Mouse (Mus musculus) adrenal gland, postnatal 10 days (tissue): ENCODE results near the gene BC037034. TPM values are rescaled to one million over a fixed set of nuclear protein-coding genes. Genes with fewer than 3 reads are reported as not detected.

Source experiments
- DNase-seq: peaks from one replicate; pipeline ENCODE4 v3.0.0; 2021; ENCODE audit warnings: mixed read lengths
- long read RNA-seq, 2 experiments: library from polyadenylated mRNA; stranded (forward); transcript quantifications; one replicate each; pipeline ENCODE4 v2.0.0; 2021
- total RNA-seq, 2 experiments: library from RNA; stranded (reverse); gene quantifications; 2 replicates each; pipeline ENCODE4 v1.2.3; 2021

The BC037034 gene
- total RNA-seq: 10 to 100 TPM; 17.1 to 20.6 TPM
- long read RNA-seq, experiment 1, partial matches to known transcripts: 2 of 14 reads
- long read RNA-seq, experiment 1, other reads (novel, unspliced or antisense): 9 of 14 reads
- long read RNA-seq, experiment 2, partial matches to known transcripts: 2 of 11 reads
- long read RNA-seq, experiment 2, other reads (novel, unspliced or antisense): 6 of 11 reads

DNA sequence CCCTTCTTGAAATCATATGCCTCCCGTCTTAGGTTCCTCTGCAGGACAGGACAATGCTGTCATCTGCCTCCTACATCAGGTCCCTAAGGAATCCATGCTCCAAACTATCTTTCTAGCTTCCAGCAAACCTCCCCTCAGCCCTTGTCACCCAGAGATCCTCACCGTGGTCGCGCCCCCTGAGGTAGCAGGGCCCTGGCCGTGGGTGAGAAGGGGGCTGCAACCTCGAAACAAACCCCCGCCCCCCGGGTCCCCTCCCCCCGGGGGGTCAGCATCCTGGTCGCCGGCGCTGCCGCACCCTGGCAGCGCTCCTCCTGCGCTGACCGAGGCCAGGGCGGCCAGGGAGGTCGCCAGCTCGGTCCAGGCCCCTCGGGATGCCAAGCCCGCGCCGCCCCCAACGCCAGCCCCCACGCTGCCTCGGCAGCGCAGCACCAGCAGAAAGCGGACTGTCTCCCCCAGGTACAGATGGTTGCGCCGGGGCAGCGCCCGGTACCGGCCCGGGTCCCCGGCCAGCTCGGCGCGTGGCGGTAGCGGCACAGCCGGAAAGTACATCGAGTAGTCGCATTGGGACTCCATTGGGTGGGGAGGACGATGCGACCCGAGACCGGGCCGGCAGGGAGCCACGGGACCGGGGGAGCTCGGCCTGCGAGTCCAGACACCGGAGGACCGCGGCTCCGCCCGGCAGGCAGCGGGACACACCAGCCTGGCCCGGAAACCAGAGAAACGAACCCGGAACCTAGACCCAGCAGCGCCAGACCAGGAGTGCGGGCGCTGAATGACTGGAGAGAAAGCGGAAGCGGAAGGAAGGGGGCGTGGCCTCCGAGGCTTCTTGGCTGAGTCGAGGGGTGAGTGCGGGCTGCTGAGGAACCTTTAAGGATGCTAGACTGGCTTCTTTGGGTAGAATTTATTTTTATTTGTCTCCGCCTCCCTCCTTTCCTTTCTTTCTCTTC, at the start of gene BC037034:
Gene BC037034 (minus strand): TSS at position 774 of the 947 bp plus-strand sequence.
- peak; percentile 95 for DNase-seq

- no peak for DNase-seq
Measured at GRCm38 (mm10) chr5:138312795-138313194, 49.0 kb upstream of the BC037034 start.

GRCm38 (mm10) chr5:138299613-138300012, 35.8 kb upstream of the BC037034 start:
- DNase-seq: no peak

GRCm38 (mm10) chr5:138294158-138294557, 30.3 kb upstream of the BC037034 start:
- no peak for DNase-seq

GRCm38 (mm10) chr5:138291638-138292037, 27.8 kb upstream of the BC037034 start:
- DNase-seq: no peak

GRCm38 (mm10) chr5:138287861-138288260, 24.0 kb upstream of the BC037034 start:
- DNase-seq: no peak

DNA sequence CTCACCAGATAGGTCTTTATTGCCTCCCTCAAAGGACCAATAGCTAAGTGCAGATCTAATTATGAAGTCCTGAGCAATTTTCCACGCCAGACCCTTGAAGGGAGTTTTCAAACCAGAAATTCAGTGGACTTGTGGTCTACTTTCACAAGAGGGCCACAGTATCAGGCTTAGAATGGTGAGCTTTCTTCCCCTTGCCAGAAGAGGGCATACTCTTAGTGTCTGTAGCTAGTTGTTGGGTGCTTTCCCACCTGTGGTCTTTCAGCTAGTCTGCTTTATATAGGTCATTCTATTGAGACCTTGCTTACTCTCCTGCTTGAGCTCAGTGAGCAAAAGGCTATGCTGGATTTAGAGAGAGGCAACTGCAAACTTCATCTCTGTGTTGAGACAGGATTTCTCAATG, 19.7 kb upstream of the BC037034 start:
- DNase-seq: no peak

- DNase-seq: no peak
Measured at GRCm38 (mm10) chr5:138281798-138282197, 18.0 kb upstream of the BC037034 start.

DNA sequence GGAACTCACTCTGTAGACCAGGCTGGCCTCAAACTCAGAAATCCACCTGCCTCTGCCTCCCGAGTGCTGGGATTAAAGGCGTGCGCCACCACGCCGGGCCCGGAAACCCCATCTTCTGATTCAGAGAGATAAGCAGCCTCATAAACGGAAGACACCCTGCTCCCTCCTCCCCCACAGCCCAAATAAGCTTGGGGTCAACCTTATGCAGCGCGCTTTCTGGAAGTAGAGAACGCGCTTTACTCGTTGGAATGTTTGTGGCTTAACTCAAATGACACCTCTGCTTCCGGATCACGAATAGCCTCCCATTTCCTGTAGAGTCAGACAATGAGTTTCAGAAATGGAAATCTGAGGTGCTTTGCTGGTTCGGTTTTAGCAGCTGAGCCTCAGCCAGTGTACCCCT, 17.0 kb upstream of the BC037034 start:
- no peak for DNase-seq

GRCm38 (mm10) chr5:138280425-138280768, 16.6 kb upstream of the BC037034 start:
- no peak for DNase-seq

DNA sequence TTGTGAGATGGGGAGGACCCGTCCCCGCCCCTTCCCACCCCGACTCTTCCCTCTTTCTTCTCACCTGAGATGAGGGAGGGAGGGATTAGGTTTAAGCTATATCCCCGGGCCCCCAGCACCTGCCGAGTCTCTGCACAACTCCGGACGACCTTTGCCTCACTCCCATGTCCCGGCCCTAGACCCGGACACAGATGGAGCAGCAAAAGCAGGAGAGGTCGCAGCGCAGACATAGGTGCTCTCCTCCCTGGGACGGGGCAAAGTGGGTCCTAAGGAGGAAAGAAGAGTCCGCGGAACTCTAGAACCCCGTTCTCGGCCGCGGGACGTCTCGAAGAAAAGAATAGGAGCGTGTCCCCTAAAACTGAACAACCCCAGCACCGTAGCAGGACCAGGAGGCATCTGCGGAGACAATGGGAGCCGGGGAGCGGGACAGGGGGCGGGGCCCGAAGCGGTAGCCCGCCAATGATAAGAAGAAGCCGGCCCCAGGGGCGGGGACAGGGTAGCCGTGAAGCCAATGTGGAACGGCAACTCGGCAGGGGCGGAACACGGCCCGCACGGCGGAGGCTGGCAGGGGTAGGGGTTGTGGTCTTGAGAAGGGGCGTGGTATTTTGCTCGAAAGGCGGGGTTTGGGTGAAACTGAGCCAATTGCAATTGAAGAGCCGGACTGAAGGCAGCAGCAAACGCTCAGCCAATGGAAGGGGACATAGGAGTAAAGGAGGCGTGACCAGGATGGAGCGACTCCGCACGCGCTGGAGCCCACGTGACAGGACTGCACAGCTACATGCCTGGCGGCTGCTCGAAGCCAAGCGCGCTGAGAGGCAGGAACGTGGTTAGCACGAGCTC, 16.0 kb upstream of the BC037034 start, which contains the start of the genes Gm43720, Gpc2 and Stag3:
Gene Gm43720 (minus strand): TSS at position 374 of the 840 bp plus-strand sequence.
Gene Gpc2 (minus strand): TSS at position 421 of the 840 bp plus-strand sequence.
Gene Stag3 (plus strand): TSS at position 656 of the 840 bp plus-strand sequence.
- peak; percentile 88 for DNase-seq

DNA sequence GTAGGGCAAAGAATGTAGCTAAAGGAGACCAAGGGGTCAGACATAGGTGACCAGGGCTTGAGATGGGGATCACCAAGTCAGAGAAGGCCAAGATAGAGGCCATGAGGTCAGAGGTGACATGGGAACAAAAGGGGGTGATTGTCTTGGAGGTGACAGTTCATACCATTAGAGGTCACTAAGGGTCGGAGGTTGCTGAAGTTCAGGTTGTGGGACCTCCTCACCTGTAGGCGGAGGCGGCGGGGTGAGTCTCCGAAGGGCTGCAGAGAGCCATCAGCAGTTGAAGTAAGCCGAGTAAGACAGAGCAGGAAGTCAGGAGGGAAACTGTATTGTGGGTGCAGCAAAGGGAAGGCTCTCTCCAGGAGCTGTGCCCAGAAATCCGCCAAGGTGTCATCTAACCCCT, 14.2 kb upstream of the BC037034 start:
- no peak for DNase-seq

DNA sequence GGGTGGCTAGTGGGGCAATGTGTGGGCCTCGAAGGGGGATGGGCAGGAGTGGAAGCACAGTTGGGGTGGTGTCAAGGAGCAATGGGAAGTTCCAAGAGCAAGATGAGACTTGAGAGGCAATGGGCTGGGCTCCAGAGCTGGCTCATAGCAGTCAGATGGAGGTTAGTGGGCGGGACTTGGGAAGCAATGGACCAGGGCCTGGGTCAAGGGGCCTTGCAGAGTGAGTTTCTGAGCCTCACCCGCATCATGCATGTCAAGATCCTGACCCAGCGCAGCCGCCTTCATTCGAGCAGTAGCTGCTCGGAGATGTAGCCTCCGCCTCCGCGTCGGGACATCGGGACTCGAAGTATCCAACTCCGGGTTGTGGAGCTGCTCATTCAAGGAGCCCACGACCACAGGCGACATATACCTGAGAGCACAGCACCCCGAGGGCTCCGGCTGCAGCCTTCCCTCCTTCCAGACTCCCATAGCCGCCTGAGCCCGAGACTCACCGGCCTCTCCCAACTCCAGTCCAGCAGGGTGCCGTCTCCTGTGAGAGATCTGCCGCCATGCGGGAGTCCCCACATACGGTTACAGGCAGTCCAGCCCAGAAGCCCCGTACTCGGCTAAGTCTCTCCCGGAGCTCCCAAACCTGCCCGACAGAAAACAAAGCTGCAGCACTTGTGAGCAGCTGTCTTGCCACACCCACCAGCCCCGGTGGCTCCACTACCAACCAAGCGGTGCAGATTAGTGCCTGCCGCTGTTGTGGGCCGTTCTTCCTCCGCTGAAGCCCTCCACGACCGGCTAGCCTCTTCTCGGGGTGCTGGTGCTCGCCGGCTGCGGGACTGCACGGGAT, 11.6 kb upstream of the BC037034 start:
- no peak for DNase-seq

- no peak for DNase-seq
Measured at GRCm38 (mm10) chr5:138274186-138274585, 10.4 kb upstream of the BC037034 start.

- DNase-seq: no peak
Measured at GRCm38 (mm10) chr5:138272409-138272923, 8.6 kb upstream of the BC037034 start, which contains the start of gene Gal3st4. TSS of gene Gal3st4 (minus strand) at chr5:138272840.

DNA sequence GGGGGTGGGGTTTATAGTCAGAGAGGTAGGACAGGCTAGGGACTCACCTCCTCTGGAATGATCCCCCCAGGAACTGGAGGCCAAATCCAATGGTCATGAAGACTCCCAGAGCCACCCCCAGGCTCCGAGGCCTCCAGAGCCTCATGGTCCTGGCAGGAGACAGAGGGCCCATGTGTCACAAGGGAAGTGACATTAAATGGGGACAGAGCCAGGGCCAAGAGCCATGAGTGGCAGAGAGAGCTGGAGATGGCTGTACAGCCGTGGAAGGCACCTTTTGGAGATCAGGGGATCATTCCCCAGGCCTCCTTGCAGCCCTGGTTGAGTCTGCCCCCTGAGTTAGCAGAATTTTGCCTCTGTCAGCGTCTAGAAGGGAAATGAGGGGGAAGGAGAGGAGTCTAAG, 7.4 kb upstream of the BC037034 start:
- peak; percentile 35 for DNase-seq

GRCm38 (mm10) chr5:138268980-138269379, 5.1 kb upstream of the BC037034 start:
- no peak for DNase-seq

- DNase-seq: no peak
Measured at GRCm38 (mm10) chr5:138267114-138267513, 3.3 kb upstream of the BC037034 start.

GRCm38 (mm10) chr5:138265712-138266111, 1.9 kb upstream of the BC037034 start:
- DNase-seq: no peak

GRCm38 (mm10) chr5:138264207-138264578, 360 bp upstream of the BC037034 start:
- no peak for DNase-seq

DNA sequence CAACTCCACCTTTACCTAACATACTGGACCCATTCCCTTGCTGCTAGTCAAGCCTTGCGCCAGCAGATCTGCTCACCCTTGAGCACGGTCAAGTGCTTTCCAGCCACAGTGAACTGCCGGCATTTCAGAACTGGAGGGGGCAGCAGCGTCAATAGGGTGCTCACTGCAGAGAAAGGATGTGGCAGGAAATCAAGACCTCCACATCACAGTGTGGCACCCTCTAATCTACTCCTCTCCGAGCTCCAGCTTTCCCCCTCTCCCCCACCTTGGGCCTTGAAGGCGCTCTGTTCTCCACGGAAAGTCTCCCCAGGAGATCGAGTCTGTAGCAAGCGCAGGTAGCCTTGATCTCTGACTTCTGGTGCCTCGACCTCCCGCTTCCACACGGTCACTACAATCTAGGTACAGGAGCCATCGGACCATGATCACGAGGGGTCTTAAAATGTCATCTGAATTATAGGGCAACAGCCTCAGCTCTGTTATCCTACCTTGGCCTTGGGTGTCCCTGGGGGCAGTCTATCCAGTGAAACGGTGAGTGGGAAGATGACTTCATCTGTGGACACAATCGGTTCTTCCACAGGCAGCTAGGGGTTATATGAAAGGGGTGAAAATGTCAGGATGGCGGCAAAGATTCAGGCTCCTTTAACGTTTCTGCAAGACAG, 1.1 kb downstream of the BC037034 start:
- DNase-seq: no peak
